ENCODE assay signal across 8 mouse cellular contexts in genomic region chr4:110051281-110051665, GRCm38 (mm10).
DNase-seq lines count a peak whose midpoint lies in the region; ATAC-seq and TF ChIP-seq lines count a peak whose summit lies in the region.

No protein-coding gene starts in this region.

- no peak for TF ChIP-seq CTCF in kidney, postnatal 0 days (IDR thresholded peaks at IDR 0.05; ENCODE audit: low read depth)

- H3K9ac ChIP-seq in kidney, postnatal 0 days (ENCODE audit: low read depth, low read length), result peak overlapping the region; percentile 35; the same call in 1 of the 2 replicates
- peak overlapping the region; percentile 39 for H3K9ac ChIP-seq in embryonic facial prominence, embryonic 11.5 days (replicated peaks; ENCODE audit: low read length)
- H3K9ac ChIP-seq in hindbrain, embryonic 15.5 days, result peak overlapping the region; percentile 55
- peak overlapping the region; percentile 63 for H3K9ac ChIP-seq in midbrain, embryonic 15.5 days

- H3K27ac ChIP-seq in kidney, postnatal 0 days, result no peak overlapping the region
- no peak overlapping the region for H3K27ac ChIP-seq in embryonic facial prominence, embryonic 11.5 days (replicated peaks; ENCODE audit: low read depth, low read length)
- H3K27ac ChIP-seq in hindbrain, embryonic 15.5 days (replicated peaks), result peak overlapping the region; percentile 74
- peak overlapping the region; percentile 35 for H3K27ac ChIP-seq in midbrain, embryonic 15.5 days

- H3K4me3 ChIP-seq in kidney, postnatal 0 days (replicated peaks; ENCODE audit: low read depth, low read length), result peak overlapping the region; percentile 28
- peak overlapping the region; percentile 35 for H3K4me3 ChIP-seq in embryonic facial prominence, embryonic 11.5 days (ENCODE audit: low read depth, low read length)
- H3K4me3 ChIP-seq in hindbrain, embryonic 15.5 days, result peak overlapping the region; percentile 45
- H3K4me3 ChIP-seq in midbrain, embryonic 15.5 days, result peak overlapping the region; percentile 50

- no peaks in the 10 kb centered on the region for H3K27me3 ChIP-seq in kidney, postnatal 0 days (ENCODE audit: insufficient read depth, low read length)
- no peaks in the 10 kb centered on the region for H3K27me3 ChIP-seq in embryonic facial prominence, embryonic 11.5 days (ENCODE audit: control insufficient read depth, insufficient read depth, low read length)
- H3K27me3 ChIP-seq in hindbrain, embryonic 15.5 days, result no peaks in the 10 kb centered on the region
- no peaks in the 10 kb centered on the region for H3K27me3 ChIP-seq in midbrain, embryonic 15.5 days (replicated peaks)

- H3K36me3 ChIP-seq in kidney, postnatal 0 days (ENCODE audit: insufficient read depth, low read length), result no peaks in the 10 kb centered on the region
- H3K36me3 ChIP-seq in embryonic facial prominence, embryonic 11.5 days (replicated peaks; ENCODE audit: control insufficient read depth, insufficient read depth, low read depth, low read length), result no peaks in the 10 kb centered on the region
- H3K36me3 ChIP-seq in hindbrain, embryonic 15.5 days, result no peaks in the 10 kb centered on the region
- H3K36me3 ChIP-seq in midbrain, embryonic 15.5 days (replicated peaks), result no peaks in the 10 kb centered on the region

- ATAC-seq in kidney, postnatal 0 days (replicated peaks; ENCODE audit: low FRiP score, low read depth), result no peak; the same call in 1 of the 2 replicates
- ATAC-seq in embryonic facial prominence, embryonic 11.5 days (replicated peaks; ENCODE audit: insufficient number of reproducible peaks, low FRiP score, low TSS enrichment, low read depth), result no peak; the same call in 1 of the 2 replicates
- ATAC-seq in hindbrain, embryonic 15.5 days (ENCODE audit: low FRiP score, low read depth), result no peak; the same call in 1 of the 2 replicates
- peak; percentile 74 for ATAC-seq in midbrain, embryonic 15.5 days (replicated peaks)

- H3K9me3 ChIP-seq in kidney, postnatal 0 days (replicated peaks; ENCODE audit: low read length), result no peaks in the 10 kb centered on the region
- no peaks in the 10 kb centered on the region for H3K9me3 ChIP-seq in embryonic facial prominence, embryonic 11.5 days (replicated peaks; ENCODE audit: control insufficient read depth, low read length)
- H3K9me3 ChIP-seq in hindbrain, embryonic 15.5 days, result no peaks in the 10 kb centered on the region
- no peaks in the 10 kb centered on the region for H3K9me3 ChIP-seq in midbrain, embryonic 15.5 days

- WGBS in kidney, postnatal 0 days, result 11% methylated on average over 12 of the region's 12 CpGs
- WGBS in embryonic facial prominence, embryonic 11.5 days, result 14% methylated on average over 12 of the region's 12 CpGs
- 8% methylated on average over 12 of the region's 12 CpGs for WGBS in hindbrain, embryonic 15.5 days
- 14% methylated on average over 12 of the region's 12 CpGs for WGBS in midbrain, embryonic 15.5 days

- H3K4me1 ChIP-seq in kidney, postnatal 0 days (replicated peaks; ENCODE audit: insufficient read depth, low read length), result peaks cover 6% of the 10 kb centered on the region; the same call in 1 of the 2 replicates
- H3K4me1 ChIP-seq in embryonic facial prominence, embryonic 11.5 days (ENCODE audit: control insufficient read depth, insufficient read depth, low read length), result no peaks in the 10 kb centered on the region
- H3K4me1 ChIP-seq in hindbrain, embryonic 15.5 days (replicated peaks), result peaks cover 18% of the 10 kb centered on the region
- H3K4me1 ChIP-seq in midbrain, embryonic 15.5 days, result peaks cover 17% of the 10 kb centered on the region

- no peak for DNase-seq in kidney, postnatal 0 days (ENCODE audit: low spot score)
- no peak for DNase-seq in kidney, postnatal 4 days
- no peak for DNase-seq in embryonic facial prominence, embryonic 11.5 days (ENCODE audit: low spot score)
- no peak for DNase-seq in layer of hippocampus, postnatal 14 days (ENCODE audit: low spot score in 2 of 2)
- DNase-seq in ovary, postnatal 10 days (ENCODE audit: low spot score), result no peak
- DNase-seq in kidney, postnatal 14 days, result no peak

- H3K4me2 ChIP-seq in kidney, postnatal 0 days (ENCODE audit: low read length), result peak overlapping the region; percentile 64
- peak overlapping the region; percentile 56 for H3K4me2 ChIP-seq in embryonic facial prominence, embryonic 11.5 days (ENCODE audit: low read depth, low read length)
- peak overlapping the region; percentile 79 for H3K4me2 ChIP-seq in hindbrain, embryonic 15.5 days
- peak overlapping the region; percentile 89 for H3K4me2 ChIP-seq in midbrain, embryonic 15.5 days

Comparison
In these comparisons a context has a peak if more than half of its experiments do, and no peak if none do; other contexts are left out.
1. H3K27ac ChIP-seq: peak in hindbrain, embryonic 15.5 days (single experiment) and midbrain, embryonic 15.5 days (single experiment); none in kidney, postnatal 0 days (single experiment) and embryonic facial prominence, embryonic 11.5 days (single experiment).
2. Peak in every context shown above with its lines, with median percentiles within 50 percentile points of each other: H3K4me2 ChIP-seq, H3K4me3 ChIP-seq and H3K9ac ChIP-seq.